Mouse (Mus musculus): Measurements from ENCODE around the gene Batf.

DNA sequence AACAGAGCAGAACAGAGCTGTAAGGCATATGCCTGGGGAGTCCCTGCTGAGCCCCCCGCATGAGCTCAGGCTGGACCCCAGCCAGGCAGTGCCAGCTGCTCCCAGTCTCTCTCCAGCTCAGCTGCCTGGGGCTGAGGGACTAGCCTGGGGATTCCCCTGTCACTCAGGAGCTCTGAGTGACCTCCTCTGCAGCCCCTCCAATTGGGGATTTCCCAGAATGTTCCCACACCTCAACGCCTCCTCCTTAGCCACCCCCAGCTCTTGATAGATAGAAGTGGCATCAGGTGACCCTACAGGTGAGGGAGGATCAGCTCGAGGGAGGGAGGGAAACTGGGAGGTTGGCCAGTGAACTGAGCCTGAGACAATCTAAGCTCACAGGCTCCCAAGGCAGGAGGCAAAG, 17.0 kb downstream of the Batf start:
- TF ChIP-seq CTCF (IDR thresholded peaks at IDR 0.05; ENCODE audit: borderline replicate concordance, insufficient read depth, low read length) = no peak
- TF ChIP-seq POLR2A (IDR thresholded peaks at IDR 0.05; ENCODE audit: low read depth, low read length) = no peak
